Mouse (Mus musculus): ENCODE results near the gene Chil4.
"Not testable (repeated sequence)": the region's sequence is repeated elsewhere in the genome, so short reads cannot be mapped to it uniquely, and the experiment has no call there.

GRCm38 (mm10) chr3:106240210-106240609 is 20.9 kb upstream of the Chil4 start:
- TF ChIP-seq POLR2A, CTCF (IDR thresholded peaks at IDR 0.05; ENCODE audit: insufficient read depth, low read depth, low read length): not testable (repeated sequence)

All from olfactory bulb, adult 2 months (tissue).